Mouse (Mus musculus) embryo, embryonic 11.5 days (tissue): Measurements from ENCODE around the gene Adamts18.
"Not testable (repeated sequence)": the region's sequence is repeated elsewhere in the genome, so short reads cannot be mapped to it uniquely, and the experiment has no call there.

Source experiments
- DNase-seq: peaks from one replicate; pipeline ENCODE4 v3.0.0-alpha.2; 2012; ENCODE audit warnings: low read depth, low spot score

The Adamts18 gene

DNA sequence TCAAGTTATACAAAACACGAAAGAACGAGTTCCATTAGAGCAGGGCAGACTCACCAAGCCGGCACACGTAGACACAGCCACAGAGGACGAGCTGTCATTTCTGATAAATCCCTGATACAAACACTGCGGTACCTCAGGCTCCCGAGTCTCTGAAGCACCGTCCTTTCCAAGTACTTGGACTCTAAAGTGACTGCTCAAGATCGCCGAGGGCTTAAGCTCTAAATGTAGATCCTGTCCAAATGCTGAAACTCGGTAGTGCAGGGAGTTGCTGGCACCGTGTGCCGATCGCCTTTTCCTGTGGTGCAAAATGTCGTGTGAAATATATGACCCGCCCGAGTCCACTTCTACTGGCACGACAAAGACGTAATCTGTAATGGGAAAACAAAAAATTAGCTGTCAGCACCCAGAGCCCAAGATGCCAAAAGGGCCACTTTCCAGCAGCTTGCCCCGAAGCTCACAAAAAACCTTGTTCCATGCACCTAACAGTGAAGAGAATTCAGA is 3.7 kb downstream of the Adamts18 start:
- DNase-seq: no peak

DNA sequence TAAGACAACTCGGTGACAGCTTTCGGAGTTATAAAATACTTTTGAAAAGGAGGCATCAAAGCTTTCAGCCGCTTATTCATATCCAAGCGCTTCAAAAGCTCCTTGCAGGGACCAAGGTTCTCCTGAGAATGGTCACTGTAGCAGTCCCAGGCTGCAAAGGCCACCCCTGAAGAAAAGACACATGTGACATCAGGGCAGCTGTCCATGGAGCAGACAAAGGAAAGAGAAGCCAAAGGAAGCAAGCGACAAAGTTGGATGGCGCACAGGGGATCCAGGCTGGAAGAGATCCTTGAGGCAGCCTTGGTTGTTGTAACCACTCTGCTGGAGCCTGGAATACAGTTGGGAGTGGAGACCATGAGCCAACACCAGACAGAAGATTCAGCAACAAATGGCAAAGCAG is 10.3 kb downstream of the Adamts18 start:
- DNase-seq: no peak

DNA sequence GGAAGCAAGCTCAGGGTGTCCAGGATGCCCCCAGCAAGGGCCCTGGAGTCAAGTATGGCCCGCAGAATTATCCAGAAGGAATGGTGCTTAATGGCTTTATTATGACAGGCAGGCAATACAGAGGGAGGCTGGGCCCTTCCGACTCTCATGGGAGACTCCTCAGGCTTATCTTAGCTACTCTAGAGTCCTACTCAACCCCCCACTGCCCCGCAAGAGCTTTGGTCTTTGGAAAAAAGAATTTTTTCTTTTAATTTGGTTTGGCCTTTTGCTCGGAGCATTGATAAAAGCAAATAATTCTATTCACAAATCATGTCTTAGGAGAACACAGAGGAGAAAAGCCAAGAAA is 11.0 kb downstream of the Adamts18 start:
- DNase-seq: no peak

DNA sequence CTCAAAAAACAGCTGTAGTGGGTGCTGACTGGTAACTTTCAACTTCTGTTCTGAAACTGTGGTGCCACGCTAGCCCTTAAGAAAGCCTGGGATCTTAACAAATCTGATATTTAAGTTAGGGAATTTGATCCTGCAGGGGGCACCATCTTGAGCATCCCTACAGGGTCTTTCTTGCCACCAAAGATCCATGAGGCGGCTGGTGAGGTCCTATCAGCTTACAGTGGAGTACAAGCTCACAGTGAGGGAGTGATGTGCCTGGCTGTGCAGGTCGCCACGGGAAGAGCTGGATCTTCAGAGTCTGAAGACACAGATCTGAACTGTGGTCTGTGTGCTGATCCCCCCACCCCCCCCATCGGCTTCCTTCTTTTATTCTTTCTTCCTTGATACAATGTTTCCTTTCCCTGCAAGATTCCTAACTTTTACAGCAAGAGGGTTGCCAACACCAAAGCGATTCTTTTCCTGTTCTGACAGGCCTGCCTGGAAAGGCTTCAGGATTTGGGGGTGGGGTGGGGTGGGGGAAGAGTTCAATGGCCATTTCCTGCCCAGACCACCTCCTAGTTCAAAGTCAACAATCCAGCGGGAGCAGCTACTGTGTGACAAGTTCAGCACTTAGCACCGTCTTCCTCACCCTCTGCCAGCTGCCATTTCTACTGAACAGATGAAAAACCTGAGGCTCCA is 11.5 kb downstream of the Adamts18 start:
- no peak for DNase-seq

DNA sequence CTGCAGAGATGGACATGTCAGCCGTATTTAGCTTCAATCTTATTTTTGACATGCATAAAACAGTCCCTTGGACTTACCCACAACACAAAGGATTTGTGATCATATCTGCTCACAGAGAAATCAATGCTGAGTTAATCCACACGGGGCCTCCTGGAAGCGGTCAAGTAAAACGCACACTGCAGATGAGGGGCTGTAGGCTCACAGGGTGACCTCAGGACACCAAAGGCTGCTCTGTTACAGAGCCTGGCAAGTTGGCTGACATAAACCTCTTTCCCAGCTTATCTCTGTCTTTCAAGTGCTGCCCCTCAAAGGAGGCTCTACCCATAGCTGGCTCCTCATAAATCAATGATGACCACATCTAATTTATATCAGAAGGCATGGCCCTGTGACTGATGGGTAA is 14.9 kb downstream of the Adamts18 start:
- DNase-seq: no peak

DNA sequence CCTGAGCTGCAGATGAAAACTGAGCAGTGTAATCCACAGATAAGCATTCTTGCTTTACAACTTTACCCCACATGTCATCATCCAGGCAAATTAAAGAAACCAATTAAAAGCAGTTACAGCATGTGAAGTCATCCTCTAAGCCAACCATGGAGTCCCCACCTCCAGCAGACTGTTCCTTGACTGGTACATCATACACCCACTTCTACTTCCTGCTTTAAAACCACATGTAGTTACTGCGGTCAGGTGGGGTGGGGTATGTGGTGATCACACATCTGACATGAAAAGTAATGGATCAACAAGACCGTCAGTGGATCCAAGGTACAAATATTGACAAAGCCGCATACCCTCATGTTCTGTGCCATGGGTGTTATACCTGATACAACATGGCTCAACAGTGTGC is 21.3 kb downstream of the Adamts18 start:
- no peak for DNase-seq

DNA sequence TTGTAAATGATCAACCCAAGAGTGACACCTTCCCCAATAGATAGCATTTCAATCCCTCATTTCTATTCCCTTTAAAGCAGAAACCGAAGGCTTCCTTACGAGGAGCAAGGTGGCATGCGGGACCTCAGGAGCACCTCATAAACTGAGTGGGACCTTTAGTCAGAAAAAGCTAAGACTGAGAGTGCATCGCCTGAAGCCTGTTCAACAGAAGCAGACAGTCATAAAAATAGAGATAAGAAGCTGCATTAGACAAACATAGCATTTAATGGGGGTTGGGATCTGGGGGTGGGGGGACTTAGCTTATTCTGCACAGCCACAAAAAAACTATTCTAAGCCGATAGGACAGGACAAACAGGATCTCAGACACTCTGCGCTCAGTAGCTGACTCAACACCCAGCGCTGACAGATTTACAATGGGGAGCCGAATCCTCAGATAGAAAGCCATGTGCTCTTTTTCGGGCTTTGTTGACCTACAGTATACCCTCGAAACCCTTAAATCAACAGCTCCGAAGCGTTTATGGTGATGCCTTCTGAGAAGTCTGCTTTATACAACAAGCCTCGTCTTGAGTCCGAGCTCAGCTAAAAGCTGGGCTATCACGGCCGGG is 27.5 kb downstream of the Adamts18 start:
- DNase-seq: no peak

DNA sequence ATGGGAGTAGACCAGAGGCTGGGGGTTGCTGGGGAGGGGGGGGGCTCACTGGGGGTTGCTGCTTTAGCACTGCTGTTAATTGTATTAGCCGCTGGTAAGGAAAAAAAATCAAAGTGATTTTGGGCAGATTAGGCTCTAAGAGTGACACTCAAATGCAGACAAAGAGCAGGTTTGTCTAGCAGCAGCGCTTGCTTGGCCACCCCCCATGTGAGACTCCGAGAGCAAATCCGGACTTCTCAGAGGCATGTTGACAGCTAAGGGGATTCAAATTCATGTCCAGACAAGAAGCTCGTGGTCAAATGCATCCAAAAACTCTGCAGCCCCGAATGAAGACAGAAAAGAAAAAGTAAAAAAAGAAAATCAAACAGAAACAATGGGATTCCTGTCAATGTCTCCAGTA is 34.6 kb downstream of the Adamts18 start:
- DNase-seq: no peak

DNA sequence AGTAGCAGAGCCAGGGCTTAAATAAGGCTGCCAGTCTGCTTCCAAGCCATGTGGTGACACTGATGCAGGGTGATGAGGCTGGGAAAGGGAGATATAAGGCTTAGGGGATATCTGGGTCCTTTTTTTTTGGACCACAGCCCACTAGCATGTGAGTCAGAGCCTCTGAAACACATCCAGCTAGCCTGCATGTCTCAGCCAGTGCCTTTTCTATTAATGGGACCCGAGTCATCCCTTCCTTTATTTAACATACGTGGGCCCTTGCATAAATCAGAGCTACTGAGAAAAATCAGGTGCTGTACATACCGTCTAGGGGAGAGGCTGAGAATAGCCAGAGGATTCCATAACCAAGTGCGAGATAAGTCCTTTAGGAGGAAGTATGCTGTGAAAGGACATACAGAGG is 37.0 kb downstream of the Adamts18 start:
- DNase-seq: no peak

DNA sequence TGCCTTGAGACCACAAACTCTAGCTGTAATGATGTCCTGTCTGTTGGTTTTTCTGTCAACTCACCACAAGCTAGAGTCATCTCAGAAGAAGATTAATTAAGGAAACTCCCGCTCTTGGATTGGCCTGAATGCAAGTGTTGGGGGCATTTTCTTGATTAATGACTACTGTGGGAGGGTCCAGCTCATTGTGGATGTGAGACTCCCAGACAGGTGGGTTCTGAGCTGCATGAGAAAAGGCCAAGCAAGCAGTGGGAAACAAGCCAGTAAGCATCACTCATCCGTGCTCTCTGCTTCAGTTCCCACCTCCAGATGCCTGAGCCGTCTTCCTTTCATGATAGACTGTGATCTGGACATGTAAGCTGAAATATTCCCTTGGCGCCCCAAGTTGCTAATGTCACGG is 38.6 kb downstream of the Adamts18 start:
- DNase-seq: no peak

DNA sequence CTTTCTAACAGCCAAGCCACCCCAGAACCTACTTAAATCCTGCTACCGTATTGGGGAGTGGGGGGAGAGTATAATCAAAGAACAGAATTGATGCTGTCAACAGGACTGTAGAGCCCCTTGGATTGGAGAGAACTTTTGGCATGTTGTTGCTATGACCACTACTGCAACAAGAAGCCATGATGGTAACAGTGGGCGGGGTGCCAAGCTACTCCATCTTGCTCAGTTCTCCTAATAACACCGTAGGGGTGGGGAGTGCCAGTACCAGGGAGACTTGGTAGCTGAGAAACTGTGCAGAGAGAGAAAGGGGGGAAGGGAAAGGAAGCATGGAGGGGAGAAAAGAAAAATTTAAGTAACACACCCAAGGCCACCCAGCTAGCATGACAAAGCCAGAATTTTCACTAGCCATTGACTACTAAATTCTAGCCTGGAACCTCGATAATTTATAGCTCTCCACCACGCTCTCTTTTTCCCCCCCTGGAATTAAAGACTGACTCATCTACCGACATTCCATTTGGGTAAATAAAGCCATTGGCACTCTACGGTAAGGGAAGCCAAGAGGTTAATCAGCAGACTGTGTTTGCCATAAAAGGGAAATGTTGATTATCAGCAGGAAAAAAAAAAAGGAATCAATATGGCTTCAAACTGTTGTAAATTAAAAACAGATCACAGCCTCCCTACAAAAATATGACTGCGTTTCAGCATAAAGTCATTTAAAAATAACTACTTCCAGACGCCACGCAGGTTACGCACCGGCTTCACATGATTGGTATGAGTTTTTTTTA is 44.5 kb downstream of the Adamts18 start:
- no peak for DNase-seq

DNA sequence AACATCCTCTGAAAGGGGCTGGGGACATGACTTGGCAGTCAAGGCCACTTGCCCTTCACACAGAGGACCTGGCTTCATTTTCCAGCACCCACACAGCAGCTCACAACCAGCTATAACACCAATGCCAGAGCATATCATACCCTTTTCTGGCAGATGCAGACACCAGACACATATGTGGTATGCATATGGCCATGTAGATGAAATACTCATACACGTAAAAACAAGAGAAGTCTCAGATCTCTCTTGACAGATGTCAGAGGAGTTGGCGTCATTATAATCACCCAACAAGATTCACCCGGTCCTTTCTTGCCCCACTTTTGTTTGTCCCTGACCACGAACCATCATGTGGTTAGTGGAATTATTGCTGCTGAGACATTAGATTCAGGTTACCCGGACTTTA is 47.0 kb downstream of the Adamts18 start:
- no peak for DNase-seq

DNA sequence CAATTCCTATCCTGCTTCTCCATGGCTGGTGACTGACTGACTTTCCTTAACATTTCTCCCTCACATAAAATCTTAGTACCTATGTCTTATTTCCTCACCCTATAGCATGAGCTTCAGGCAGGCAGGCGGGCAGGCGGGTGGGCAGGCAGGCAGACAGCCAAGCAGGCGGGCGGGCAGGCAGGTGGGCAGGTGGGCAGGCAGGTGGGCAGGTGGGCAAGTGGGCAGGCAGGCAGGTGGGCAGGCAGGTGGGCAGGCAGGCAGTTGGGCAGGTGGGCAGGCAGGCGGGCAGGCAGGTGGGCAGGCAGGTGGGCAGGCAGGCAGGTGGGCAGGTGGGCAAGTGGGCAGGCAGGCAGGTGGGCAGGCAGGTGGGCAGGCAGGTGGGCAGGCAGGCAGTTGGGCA is 48.0 kb downstream of the Adamts18 start:
- not testable (repeated sequence) for DNase-seq

DNA sequence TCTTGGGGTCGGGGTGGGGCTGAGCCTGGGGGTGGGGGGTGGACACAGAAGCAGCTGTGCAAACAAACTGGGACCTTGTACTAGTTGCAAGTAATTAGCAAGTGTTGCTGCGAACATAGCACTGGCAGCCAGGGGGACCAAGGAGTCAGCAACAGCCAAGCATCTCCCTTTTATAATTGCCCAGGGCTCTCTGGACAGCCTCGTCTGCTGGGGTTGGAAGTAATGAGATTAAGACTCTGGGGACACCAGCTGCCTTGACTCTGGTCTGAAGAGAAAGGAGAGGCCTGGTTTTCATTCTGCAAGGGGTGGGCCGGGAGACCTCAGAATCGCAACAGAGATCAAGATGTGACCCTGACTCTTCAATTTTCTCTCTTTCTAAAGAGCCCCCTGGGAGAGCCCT is 49.0 kb downstream of the Adamts18 start:
- no peak for DNase-seq

DNA sequence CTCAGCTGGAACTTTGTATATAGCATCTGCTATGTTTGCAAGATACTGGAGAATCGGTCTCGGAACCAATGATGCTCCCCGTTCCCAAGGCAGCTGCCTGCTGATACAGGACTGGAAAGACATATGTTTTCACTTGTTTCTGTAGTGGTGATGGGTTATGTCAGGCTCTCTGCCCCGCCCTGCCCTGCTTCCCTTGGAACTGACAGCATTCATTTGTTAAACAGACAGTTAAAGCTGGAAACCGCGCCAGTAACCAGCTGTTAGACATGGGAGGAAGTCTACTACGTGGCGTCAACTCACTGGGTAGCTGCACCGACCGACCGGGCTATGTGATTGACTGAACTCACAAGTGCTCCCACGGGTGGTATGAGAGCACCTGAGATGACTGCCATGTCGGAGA is 56.7 kb downstream of the Adamts18 start:
- DNase-seq: no peak

DNA sequence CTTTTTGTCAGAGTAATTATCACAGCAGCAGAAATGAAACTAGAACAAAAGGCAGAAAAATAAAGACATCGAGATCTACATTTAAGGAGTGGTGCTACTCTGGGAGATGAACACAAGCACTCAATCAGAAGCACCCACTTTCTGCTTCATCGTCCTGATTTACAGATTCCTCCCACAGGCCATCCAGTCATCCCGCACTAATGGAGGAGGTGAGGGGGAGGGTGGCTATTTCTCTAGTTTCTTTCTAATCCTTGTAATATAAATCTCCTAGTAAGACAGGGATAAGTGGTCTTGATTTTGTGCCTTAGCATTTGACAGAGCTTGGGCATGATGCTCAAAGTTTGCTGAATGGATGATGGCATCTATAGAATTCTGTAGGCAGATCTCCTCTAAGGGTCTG is 57.5 kb downstream of the Adamts18 start:
- DNase-seq: no peak

DNA sequence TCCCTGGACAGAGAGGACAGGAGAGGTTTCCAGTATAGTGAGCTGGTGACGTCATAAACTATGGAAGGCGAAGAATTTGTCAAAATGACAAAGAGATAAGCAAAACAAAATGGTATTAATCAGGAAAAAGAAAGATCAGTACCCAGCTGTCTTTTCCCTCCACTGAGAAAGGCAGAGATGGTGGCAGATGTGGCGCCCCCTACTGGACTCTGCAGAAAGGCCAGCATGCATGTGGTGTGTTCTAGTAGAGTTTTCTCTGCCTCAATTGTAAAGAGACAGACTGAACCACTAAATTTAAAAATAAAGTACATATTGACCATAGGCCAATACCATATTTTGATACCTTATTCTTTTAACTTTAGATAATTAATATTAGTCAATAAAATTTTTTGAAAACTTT is 64.8 kb downstream of the Adamts18 start:
- DNase-seq: no peak

DNA sequence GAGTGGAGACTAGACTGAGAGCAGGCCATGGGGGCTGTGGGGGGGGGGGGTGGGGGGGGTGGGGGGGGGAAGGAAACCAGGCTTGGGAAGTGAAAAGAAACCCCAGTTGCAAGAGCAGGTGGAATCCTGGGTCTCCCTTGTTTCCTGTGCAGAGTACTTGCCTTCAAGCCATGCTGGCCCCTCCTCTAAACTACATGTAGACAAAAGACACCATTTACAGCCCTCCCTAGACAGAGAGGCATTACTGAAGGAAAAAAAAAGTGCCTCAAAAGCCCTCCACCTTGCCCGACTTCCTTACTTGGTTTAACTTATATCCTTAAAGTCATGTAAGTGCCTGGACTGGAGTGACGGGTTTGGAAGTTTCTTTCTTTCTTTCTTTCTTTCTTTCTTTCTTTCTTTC is 67.0 kb downstream of the Adamts18 start:
- no peak for DNase-seq

DNA sequence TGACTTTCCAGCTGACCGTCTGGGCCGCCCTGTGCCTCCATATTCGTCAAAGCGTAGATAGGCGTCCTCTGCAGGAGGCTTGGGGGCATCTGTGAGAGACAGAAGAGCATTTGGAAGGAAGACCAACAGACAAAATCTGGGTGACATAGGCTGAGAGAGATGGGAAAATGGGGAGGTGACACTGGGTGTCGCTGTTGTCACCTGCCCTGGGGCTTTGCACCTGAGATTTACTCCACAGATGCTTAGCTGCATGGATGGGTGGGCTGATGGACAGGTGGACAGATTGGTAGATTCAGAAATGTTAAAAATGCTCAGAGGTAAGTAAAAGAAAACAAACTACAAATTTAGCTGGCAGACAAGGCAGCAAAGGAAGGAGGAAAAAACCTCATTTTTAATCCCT is 73.2 kb downstream of the Adamts18 start:
- DNase-seq: no peak

DNA sequence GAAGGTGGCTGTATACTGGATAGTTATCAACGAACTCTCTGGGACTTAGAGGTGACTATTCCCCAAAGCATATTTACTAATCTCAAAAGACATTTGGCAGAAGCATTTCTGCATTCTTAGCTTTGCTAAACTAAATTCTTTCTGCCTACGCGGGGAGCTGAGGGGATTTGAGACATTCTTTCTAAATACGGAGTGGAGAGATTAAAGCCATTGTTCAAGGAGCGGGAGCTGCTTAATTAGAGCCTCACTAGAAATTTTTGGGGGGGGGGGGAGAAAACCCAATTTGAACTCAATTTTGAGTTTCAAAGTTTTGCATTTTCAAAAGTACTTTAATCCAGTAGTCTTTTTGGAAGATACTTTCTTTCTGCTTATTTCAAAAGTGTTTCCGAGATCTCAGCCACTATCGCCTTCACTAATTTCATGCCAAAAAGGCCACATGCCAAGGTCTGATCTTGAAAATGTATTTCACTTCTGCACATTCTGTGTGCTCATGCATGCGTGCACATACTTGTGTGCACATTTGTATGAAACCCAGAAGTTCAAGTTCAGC is 79.6 kb downstream of the Adamts18 start:
- no peak for DNase-seq

DNA sequence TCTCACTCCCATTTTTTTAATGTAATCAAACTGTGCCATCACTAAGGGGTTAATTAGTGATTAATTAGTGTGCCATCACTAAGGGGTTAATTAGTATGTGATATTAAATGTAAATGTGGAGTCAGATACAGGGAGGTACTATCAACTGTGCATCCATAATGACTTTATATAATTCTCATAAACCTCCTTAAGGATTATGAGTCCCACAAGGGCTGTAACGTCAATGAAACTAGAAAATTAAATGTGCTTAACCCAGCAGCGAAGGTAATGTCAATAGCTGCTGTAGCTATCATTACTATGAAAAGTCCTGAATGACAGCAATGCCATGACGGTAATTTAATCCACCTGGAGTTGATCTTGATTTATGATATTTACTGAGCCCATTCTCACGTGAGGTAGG is 83.4 kb downstream of the Adamts18 start:
- DNase-seq: no peak

DNA sequence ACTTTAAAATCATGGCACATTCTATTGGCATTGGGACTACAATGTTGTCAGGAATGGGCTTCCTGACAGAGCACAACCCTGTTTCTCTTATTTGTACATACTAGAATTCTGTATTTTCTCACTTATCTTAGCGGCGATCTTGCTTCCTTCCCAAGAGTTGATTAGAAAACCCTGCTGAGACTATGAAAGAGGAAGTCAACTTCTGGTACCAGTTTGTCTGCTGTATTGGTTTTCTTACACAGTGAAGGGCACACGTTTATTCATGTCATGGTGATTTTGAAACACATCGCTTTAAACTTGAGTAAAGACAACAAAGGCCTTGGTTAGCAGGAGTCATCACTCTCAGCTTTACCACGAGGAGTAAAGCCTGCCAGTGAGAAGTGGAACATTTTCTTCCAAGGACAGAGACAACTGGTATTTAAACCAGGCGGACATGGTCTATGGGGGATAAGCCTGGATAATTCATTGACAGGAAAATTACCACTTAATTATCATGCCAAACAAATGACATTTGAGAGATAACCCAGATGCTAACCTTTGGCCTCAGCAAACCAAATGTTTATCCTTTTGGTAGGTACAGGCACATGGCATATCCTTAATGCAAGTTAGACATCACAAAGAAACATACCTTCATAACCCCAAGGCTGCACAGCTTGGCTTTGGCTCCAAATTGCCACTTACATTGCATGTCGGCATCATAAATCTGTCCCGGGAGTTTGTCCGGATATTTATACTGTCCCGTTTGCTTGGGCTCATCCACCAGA is 84.8 kb downstream of the Adamts18 start:
- no peak for DNase-seq
